Mouse (Mus musculus): ENCODE measurements at regions not wholly inside any gene's neighbourhood (a gene's known extent, or its start where the extent isn't known, plus 50 kb on each side); places are given as distances from the start of the nearest gene placed in this dataset.

DNA sequence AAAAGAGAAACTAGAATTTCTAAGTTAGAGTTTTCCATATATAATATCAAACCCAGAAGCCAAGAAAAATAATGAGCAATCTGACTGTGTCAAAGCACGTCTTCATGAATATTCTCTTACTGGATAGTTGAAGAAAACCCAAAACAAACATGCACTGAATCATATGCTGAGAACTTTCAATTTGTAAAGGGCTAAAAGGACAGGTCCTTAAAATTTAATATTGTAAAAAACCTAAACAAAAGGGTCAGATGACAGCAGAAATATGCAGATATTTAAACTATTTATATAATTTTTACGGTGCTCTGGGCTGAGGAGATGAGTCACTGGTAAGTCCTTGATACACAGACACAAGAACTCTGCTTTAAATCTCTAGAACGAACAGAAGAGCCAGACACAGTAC, 356.7 kb upstream of the Runx1 start:
- TF ChIP-seq ZNF384 (IDR thresholded peaks at IDR 0.05; ENCODE audit: low read depth, low read length), result no peak
- TF ChIP-seq ZC3H11A (IDR thresholded peaks at IDR 0.05; ENCODE audit: borderline replicate concordance, low read depth, low read length), result no peak
- no peak for TF ChIP-seq CHD2 (IDR thresholded peaks at IDR 0.05; ENCODE audit: low read depth, low read length)
- TF ChIP-seq MAFK (IDR thresholded peaks at IDR 0.05; ENCODE audit: insufficient read depth, low read depth, low read length), result no peak
